Mouse (Mus musculus) olfactory bulb, adult 2 months (tissue): Measurements from ENCODE around the gene Moap1.

Source experiments
- CTCF ChIP-seq: fragments of 200-500 bp; IDR thresholded peaks from 2 replicates; pipeline ENCODE4 v1.5.1; 2012; ENCODE audit warnings: low read depth, mild to moderate bottlenecking, low read length, moderate library complexity; ENCODE audit not compliant: insufficient read depth
- POLR2A ChIP-seq: fragments of 200-500 bp; IDR thresholded peaks from 2 replicates; pipeline ENCODE4 v1.6.1; 2012; ENCODE audit warnings: mild to moderate bottlenecking, low read depth, low read length, moderate library complexity; ENCODE audit not compliant: insufficient read depth

DNA sequence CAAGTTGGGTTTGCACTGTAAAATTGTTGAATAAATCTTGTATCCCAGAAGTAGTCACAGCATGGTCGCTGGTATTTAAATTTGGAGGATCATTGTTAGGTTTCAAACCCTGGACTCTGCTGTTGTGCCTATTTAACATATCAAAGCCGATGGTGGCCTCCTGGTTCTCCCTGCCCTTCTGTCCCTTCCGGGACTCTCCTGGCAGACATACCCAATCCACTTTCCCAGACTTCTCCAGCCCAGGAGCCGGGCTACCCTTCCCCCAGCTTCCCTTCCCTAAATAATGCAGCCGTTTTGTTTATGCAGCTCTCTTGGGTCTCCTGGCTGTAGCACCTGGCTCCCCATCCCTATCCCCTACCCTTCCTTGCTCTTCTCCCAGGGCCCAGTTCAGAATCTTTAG, 15.5 kb upstream of the Moap1 start:
- TF ChIP-seq CTCF, result no peak
- TF ChIP-seq POLR2A, result no peak
